Mouse (Mus musculus): ENCODE measurements at regions not wholly inside any gene's neighbourhood (a gene's known extent, or its start where the extent isn't known, plus 50 kb on each side); places are given as distances from the start of the nearest gene placed in this dataset.

DNA sequence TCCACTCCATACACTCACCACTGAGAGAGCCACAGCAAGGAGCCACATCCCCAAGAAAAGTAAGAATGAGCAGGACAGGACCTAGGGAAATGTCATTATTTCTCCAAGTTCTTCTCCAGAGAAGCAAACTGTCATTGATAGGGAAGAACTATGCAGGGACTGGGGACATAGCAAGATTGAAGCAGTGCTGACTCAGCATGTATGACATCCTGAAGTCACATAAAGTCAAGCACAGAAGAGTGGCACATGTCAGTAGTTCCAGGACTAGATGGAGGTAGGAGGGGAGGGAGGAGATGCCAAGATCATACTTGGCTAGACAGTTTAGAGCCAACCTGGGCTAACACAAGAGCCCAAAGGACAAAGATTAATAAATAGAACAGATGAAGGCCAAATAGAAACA lies 503.4 kb upstream of the Intu start:
- TF ChIP-seq POLR2A (IDR thresholded peaks at IDR 0.05; ENCODE audit: insufficient read length, low read depth): no peak
- no peak for TF ChIP-seq E2F4 (IDR thresholded peaks at IDR 0.05; ENCODE audit: insufficient read depth)
- no peak for TF ChIP-seq CEBPB (IDR thresholded peaks at IDR 0.05; ENCODE audit: insufficient read depth, poor library complexity, severe bottlenecking)
- no peak for TF ChIP-seq MYOG (IDR thresholded peaks at IDR 0.05; ENCODE audit: control insufficient read depth in 1 of 3, insufficient read depth in 1 of 3, insufficient read length in 2 of 3, low read depth in 2 of 3)
- TF ChIP-seq POLR2AphosphoS2 (IDR thresholded peaks at IDR 0.05; ENCODE audit: insufficient read length, low read depth): no peak
- TF ChIP-seq TCF3 (IDR thresholded peaks at IDR 0.05; ENCODE audit: insufficient read length, low read depth): no peak
- no peak for TF ChIP-seq USF1 (IDR thresholded peaks at IDR 0.05; ENCODE audit: low read depth)

All from myocyte (in vitro differentiated cells).